Mouse (Mus musculus): ENCODE results near the gene Gm20854.
"Not testable (repeated sequence)": the region's sequence is repeated elsewhere in the genome, so short reads cannot be mapped to it uniquely, and the experiment has no call there.

The Gm20854 gene

GRCm38 (mm10) chrY:85530808-85531207 is at the start of gene Gm20854:
Gene Gm20854, minus strand, starts transcription at chrY:85530908.
- not testable (repeated sequence) for DNase-seq (ENCODE audit: low spot score in 2 of 2)

Data from right cerebral cortex, postnatal 10 days (tissue).